Mouse (Mus musculus) E14TG2a.4 (cell line): ENCODE results near the gene Sycp2.

Experiments used
- CTCF ChIP-seq: conservative IDR thresholded peaks from 2 replicates; pipeline ENCODE4 v1.5.1; 2014; ENCODE audit warnings: low read length
- NANOG ChIP-seq: IDR thresholded peaks from 2 replicates; pipeline ENCODE4 v1.6.1; 2014; ENCODE audit warnings: borderline replicate concordance, low read length, mixed read lengths

DNA sequence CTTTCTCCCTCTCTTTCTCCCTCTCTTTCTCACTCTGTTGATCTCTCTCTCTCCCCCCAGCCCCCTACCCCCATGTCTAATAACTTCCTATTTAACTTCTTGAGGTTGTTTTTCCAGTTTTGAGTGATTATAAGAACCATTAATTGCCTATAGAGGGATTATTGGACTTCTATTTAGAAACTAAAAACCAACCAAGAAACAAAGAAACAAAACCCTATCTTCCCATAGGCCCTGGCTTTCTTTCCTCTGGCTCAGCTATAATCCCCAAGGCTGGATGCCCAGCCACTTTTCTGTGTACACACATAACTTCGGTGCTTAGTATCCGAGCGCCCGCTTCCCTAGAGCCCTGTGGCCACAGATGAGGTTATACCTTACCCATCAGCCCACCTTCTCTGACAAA is 22.7 kb upstream of the Sycp2 start, which contains the start of gene Cdh26:
- TF ChIP-seq CTCF: no peak
- no peak for TF ChIP-seq NANOG
